Mouse (Mus musculus) olfactory bulb, adult 2 months (tissue): ENCODE measurements at regions not wholly inside any gene's neighbourhood (a gene's known extent, or its start where the extent isn't known, plus 50 kb on each side); places are given as distances from the start of the nearest gene placed in this dataset.

Source experiments
- H3K27ac ChIP-seq: fragments of 200-500 bp; 2 replicates; pipeline ENCODE4 v1.5.1; 2012; ENCODE audit warnings: low read depth, low read length; ENCODE audit not compliant: insufficient read depth
- H3K4me1 ChIP-seq: fragments of 200-500 bp; 2 replicates; pipeline ENCODE4 v1.6.1; 2012; ENCODE audit warnings: low read length; ENCODE audit not compliant: control insufficient read depth, insufficient read depth
- H3K4me3 ChIP-seq: fragments of 200-500 bp; 2 replicates; pipeline ENCODE4 v1.5.1; 2012; ENCODE audit warnings: mild to moderate bottlenecking, low read depth, low read length, moderate library complexity; ENCODE audit not compliant: insufficient read depth
- CTCF ChIP-seq: fragments of 200-500 bp; IDR thresholded peaks from 2 replicates; pipeline ENCODE4 v1.5.1; 2012; ENCODE audit warnings: low read depth, mild to moderate bottlenecking, low read length, moderate library complexity; ENCODE audit not compliant: insufficient read depth
- POLR2A ChIP-seq: fragments of 200-500 bp; IDR thresholded peaks from 2 replicates; pipeline ENCODE4 v1.6.1; 2012; ENCODE audit warnings: mild to moderate bottlenecking, low read depth, low read length, moderate library complexity; ENCODE audit not compliant: insufficient read depth
- WGBS: fragments of 180-500 bp; shearing (Covaris S2); methylation state at CpG from one replicate; pipeline ENCODE4 v1.1.7; 2018; 5-methylcytosine and 5-hydroxymethylcytosine counted together

DNA sequence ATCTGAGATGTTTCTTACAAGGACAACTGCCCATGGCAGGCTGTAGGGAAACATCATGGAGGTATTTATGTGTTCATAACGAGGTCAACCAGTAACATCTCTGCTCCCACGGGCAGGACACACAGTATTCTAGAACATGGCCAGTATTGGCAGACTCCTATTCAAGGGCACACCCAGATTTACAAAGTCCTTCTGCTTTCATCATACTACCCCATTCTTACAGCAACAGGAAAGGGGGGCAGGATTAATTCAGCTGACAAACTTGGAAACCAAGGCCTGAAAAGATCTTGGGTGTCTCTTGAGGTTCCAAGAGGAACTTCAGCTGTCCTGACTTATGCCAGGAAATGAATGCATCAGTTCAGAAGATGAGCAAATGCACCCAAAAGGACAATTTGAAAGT, 240.4 kb upstream of the Maf start:
- Histone ChIP-seq H3K4me3 (no peak overlapping the region), H3K4me1 (peaks cover 4% of the 10 kb centered on the region; the same call in 1 of the 2 replicates), H3K27ac (no peak overlapping the region)
- TF ChIP-seq CTCF: no peak
- TF ChIP-seq POLR2A: no peak
- WGBS: 96% methylated on average over 2 of the region's 2 CpGs

DNA sequence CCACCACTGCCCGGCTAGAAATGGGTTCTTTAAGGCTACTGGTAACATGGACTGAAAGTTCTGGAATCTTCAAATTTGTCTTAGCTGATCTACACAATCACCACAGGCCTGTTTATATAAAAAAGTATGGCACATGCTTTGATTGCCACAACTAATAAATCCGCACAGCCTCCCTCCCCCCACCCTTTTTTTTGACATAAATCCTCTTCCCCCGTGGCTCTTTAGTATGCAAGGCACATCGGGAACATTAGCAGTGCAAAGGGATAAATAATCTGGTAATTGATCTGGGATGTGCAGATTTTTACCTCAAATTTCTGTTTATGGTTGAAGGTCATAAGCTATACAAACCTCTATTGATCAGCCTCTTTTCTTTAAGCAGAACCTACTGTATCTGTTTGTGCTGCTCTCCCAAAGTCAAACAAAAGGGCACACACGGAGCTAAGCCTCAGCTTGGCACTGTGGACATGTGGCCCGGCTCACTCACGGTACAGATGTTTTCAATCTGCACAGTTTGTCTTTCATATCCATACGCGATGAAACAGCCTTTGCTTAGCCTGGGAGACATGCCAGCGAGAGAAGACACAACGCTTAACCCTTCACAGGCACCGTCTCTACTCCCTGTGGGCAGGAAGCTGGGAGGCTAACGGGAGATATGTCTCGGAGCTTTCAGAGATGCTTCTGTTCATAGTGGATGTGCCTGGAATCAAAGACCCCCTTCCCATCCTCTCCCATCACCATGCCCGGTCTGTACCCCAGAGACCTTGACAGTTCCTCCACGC, 235.3 kb upstream of the Maf start:
- Histone ChIP-seq H3K4me1 (peaks cover 5% of the 10 kb centered on the region; the same call in 1 of the 2 replicates), H3K4me3 (no peak overlapping the region), H3K27ac (no peak overlapping the region)
- TF ChIP-seq POLR2A: no peak
- no peak for TF ChIP-seq CTCF
- WGBS: 36% methylated on average over 16 of the region's 16 CpGs

DNA sequence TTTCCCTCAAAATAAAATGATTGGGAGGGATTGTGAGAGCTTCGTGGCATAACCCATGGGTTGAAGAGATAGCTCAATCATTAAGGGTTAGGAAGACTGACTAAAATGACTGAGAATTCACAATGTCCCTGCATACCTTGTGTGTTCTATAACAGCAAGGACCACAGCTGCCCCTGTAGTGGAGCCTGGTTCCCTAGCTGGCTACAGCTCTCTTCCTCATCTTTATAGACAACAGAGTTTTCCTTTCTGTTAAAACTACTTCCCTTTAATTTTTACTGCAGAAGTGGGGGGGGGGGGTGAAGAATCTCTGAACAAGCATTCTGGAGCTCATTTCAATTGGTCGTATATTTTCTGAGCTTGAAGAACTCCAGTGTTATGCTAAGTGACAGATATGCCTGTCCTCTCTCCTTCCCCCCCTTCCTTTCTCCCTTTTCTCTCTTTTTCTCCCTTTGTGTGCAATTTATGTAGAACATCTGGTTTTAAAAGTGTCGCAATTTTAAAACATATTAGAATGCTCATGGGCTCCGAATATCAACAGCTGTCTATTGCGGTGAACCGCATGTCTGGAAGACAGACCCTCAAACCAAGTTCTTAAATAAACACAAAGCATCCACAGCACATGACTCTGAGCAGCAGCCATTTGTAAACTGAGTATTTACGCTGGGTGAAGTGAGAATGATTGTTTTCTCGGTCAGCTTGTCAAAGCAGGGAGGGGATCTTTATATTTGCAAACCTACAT, 222.0 kb upstream of the Maf start:
- no peaks in the 10 kb centered on the region for H3K4me1 ChIP-seq
- no peak for TF ChIP-seq CTCF
- TF ChIP-seq POLR2A: no peak
- H3K27ac ChIP-seq: no peak overlapping the region
- 82% methylated on average over 8 of the region's 8 CpGs for WGBS
- H3K4me3 ChIP-seq: no peak overlapping the region

DNA sequence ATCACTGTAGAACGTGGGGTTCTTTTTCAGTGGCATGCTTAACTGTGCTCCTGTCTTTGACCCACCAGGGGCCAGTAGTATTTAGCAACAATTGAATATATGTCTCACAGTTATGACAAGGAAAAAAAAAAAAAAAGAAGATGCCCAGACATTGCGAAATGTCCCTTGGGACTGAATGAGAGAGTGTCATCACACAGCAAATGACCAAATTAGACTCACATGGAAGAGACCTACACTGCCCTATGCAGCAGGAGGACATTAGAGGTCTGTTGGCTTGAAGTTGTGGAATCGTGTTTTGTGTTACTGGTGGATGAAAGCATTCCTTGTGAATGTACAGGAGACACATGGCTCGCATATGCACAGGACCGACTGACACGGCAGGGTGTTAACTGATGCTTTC, 214.3 kb upstream of the Maf start:
- WGBS: 94% methylated on average over 6 of the region's 6 CpGs
- H3K27ac ChIP-seq: no peak overlapping the region
- no peak overlapping the region for H3K4me3 ChIP-seq
- TF ChIP-seq CTCF: no peak
- TF ChIP-seq POLR2A: no peak
- H3K4me1 ChIP-seq: no peaks in the 10 kb centered on the region

DNA sequence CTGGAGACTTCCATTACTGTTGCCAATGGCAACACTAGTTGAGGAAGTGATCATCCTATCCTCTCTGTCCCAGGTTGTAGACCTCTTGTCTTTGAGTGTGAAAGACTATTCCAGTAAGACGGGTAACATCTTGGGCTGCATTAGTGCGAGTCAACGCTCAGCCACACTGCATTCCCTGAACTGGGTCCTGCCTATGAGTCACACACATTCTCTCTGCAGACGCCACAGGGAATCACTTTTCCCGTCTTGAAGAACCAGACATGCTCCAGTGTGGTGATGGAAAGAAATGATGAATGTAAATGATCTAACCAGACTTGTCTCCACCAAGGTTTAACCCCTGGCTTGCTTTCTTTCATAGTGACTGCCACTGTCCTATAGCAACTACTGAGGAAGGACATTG, 199.1 kb upstream of the Maf start:
- Histone ChIP-seq H3K4me1 (no peaks in the 10 kb centered on the region), H3K27ac (no peak overlapping the region), H3K4me3 (no peak overlapping the region)
- 69% methylated on average over 5 of the region's 5 CpGs for WGBS
- no peak for TF ChIP-seq CTCF
- TF ChIP-seq POLR2A: no peak

DNA sequence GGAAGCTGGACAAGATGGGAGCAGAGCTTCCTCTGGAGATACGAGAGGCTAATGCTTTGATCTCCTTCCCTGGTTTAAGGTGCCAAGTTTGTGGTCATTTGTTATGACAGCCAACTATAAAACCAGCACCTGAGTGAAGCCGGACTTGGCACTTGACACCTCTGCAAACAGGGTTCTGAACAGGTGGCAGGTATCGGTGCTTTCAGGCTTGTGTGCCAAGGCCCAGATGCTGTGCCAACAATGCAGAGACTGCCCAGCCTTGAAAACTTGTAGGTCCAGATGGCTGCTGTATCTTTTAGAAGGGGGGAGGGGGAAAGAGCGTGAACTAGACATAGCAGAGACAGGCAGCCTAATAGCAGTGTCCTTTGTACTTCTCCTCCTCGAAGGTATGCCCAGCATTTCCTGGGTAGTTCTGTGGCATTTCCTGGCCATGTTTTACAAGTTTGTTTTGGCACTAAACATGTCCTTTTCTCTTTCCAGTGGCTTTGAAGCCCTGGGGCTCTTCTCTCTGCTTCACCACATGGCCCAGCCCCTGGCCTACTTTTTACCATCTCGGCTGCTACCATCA, 196.3 kb upstream of the Maf start:
- WGBS: 79% methylated on average over 6 of the region's 6 CpGs
- Histone ChIP-seq H3K4me1 (no peaks in the 10 kb centered on the region), H3K4me3 (no peak overlapping the region), H3K27ac (no peak overlapping the region)
- TF ChIP-seq CTCF (no peak), POLR2A (no peak)

DNA sequence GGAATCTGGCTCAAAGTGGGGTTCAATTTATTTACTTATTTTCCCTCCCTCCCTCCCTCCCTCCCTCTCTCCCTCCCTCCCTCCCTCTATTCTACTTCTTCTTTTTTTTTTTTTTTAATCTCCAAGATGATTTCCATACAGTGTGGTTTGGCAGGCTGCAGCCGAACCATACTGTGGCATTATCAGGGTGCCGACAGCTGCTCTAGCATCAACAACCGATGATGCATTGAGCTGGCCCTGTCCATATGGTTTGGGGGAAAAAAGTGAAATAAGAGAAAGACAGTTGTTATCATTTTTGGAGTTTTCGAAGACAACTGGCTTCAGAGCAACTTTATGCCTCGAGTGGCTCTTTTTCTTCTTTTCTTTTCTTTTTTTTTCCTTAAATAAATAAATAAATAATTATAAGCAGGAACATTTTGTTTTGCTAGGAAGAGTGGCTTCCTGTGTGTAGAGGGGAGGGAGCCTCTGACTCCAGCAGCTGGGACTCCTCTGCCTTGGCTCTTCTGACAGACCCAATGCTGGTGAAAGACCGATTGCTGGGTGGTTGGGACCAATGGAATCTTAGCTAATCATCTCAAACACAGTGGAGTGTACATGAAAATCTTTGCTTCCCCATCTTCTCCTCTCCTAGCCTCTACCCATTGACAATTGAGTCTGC, 190.1 kb upstream of the Maf start:
- 67% methylated on average over 6 of the region's 6 CpGs for WGBS
- H3K4me1 ChIP-seq: peaks cover 6% of the 10 kb centered on the region; the same call in 1 of the 2 replicates
- TF ChIP-seq CTCF (no peak), POLR2A (no peak)
- no peak overlapping the region for H3K4me3 ChIP-seq
- H3K27ac ChIP-seq: no peak overlapping the region

DNA sequence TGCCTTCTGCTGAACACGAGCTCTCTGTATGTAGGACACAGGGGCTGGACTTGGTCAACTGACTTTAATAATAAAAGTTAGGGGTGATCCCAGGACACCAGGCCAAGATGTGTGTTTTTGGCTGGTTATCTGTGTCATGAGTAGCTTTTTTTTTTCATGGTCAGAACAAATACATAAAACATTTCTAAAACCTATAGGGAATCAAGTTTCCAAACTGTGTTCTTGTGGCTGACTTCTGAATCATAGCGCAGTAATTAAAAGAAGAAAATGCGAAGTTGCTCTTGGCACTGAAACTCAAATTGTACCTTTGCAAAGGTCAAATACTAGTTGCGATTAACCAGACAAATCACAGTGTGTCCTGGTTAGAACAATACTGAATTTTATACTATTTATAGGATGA, 189.5 kb upstream of the Maf start:
- H3K4me1 ChIP-seq: peaks cover 6% of the 10 kb centered on the region; the same call in 1 of the 2 replicates
- 59% methylated on average over 4 of the region's 4 CpGs for WGBS
- no peak overlapping the region for H3K27ac ChIP-seq
- no peak overlapping the region for H3K4me3 ChIP-seq
- TF ChIP-seq POLR2A (no peak), CTCF (no peak)
